Mouse (Mus musculus): ENCODE results near the gene Syndig1l. TPM values are rescaled to one million over a fixed set of nuclear protein-coding genes. Genes with fewer than 3 reads are reported as not detected.
A peak's percentile ranks its signal among the peaks of the same experiment; 100 is the strongest.

Syndig1l gene
- 0.09 and 0.16 TPM in 2 replicates for total RNA-seq (2012; rRNA removed)

DNA sequence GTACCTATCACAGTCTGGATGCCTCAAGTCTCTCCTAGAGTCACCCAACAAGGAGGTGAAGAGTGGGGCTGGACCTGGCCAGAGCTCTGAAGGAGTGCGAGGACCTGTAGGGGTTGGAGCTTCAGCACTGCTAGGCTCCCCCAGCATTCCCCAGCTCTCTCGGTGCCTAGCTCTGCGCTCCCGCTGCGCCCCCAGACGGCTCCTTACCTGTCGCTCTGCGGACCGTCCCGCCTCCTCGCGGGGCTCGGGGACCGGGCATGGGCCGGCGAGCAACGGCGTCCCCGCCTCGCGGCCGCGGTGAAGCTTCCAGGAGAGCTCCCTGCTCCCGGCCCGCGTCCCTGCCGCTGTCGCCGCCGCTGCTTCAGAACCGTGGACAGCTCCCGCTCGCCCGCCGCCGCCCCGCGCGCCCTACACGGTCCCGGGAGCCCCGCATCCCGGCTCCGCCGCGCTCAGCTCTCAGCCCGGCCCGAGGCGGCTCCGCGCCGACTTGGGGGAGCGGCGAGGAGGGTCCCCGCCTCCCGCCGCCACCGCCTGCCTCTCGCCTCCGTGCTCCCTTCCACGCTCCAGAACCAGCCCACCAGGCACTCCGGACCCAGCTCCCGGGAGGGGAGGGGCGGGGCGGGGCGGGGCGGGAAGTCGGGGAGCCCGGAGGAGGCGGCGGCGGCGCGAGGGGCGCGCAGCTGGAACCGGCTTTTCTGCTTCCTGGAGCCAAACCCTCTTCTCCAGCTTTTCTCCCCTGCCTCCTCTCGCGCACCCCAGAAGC is at the start of gene Syndig1l:
Gene Syndig1l (minus strand): TSS at position 513 of the 763 bp plus-strand sequence.
- Histone ChIP-seq H3K4me3 (ENCODE audit: insufficient read depth in 1 of 2, low read depth in 1 of 2, low read length in 2 of 2, poor library complexity in 1 of 2, severe bottlenecking in 1 of 2) (peak within 1 kb of the TSS; percentile 71 to 82), H3K36me3 (ENCODE audit: control insufficient read depth, insufficient read depth, low read length, poor library complexity, severe bottlenecking) (no peaks in the 10 kb centered on the region), H3K9me3 (ENCODE audit: control insufficient read depth, insufficient read depth, low read depth, low read length) (no peaks in the 10 kb centered on the region), H3K4me1 (ENCODE audit: control insufficient read depth in 2 of 2, insufficient read depth in 2 of 2, low read length in 2 of 2, poor library complexity in 1 of 2) (no peaks in the 10 kb centered on the region), H3K9ac (ENCODE audit: insufficient read depth, low read depth, low read length, poor library complexity, severe bottlenecking) (no peak within 1 kb of the TSS), H3K27ac (ENCODE audit: insufficient read depth, low read depth, low read length, poor library complexity, severe bottlenecking) (no peak within 1 kb of the TSS)
- in situ Hi-C loops (cut with MboI; ENCODE audit: low sequenced_read_pairs in 2 of 2, unreplicated experiment in 2 of 2), result no loop called here
- peak; percentile 40 for DNase-seq (ENCODE audit: low read depth, low spot score)
- TF ChIP-seq ZNF384 (IDR thresholded peaks at IDR 0.05; ENCODE audit: low read depth, low read length) (no peak), ZC3H11A (IDR thresholded peaks at IDR 0.05; ENCODE audit: borderline replicate concordance, low read depth, low read length) (no peak)

DNA sequence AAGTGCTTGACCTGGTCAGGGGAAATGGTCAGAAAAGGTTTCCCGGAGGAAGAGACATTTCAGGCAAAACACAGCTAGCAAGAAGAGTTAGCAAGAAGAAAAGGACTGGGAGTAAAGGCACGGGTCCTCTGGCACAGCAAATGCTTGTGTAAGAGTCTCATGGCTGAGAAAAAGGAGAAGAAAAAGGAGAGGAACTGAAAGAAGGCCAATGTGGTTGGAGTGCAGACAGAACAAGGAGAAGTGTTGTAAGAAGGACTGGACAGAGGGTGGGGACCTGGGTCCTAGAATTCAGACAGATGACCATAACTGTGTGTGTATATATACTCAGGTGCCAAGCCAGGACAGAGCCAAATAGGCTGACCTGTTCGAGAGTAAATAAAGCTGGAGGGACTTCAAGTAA is 49.5 kb upstream of the Syndig1l start:
- in situ Hi-C loops (cut with MboI; ENCODE audit: low sequenced_read_pairs in 2 of 2, unreplicated experiment in 2 of 2), result no loop called here
- no peak for DNase-seq (ENCODE audit: low read depth, low spot score)
- no peak overlapping the region for H3K27ac ChIP-seq (ENCODE audit: insufficient read depth, low read depth, low read length, poor library complexity, severe bottlenecking)
- no peak overlapping the region for H3K9ac ChIP-seq (ENCODE audit: insufficient read depth, low read depth, low read length, poor library complexity, severe bottlenecking)
- no peak for TF ChIP-seq MAFK (IDR thresholded peaks at IDR 0.05; ENCODE audit: insufficient read depth, low read depth, low read length)
- no peak for TF ChIP-seq HCFC1 (IDR thresholded peaks at IDR 0.05; ENCODE audit: borderline replicate concordance, insufficient read depth, low read length)
- no peaks in the 10 kb centered on the region for H3K9me3 ChIP-seq (ENCODE audit: control insufficient read depth, insufficient read depth, low read depth, low read length)
- no peak overlapping the region for H3K4me3 ChIP-seq (ENCODE audit: insufficient read depth in 1 of 2, low read depth in 1 of 2, low read length in 2 of 2, poor library complexity in 1 of 2, severe bottlenecking in 1 of 2)
- no peaks in the 10 kb centered on the region for H3K36me3 ChIP-seq (ENCODE audit: control insufficient read depth, insufficient read depth, low read length, poor library complexity, severe bottlenecking)
- peaks cover 0 to 3% of the 10 kb centered on the region in 2 experiments; a peak in 1 of 4 replicates for H3K4me1 ChIP-seq (ENCODE audit: control insufficient read depth in 2 of 2, insufficient read depth in 2 of 2, low read length in 2 of 2, poor library complexity in 1 of 2)

DNA sequence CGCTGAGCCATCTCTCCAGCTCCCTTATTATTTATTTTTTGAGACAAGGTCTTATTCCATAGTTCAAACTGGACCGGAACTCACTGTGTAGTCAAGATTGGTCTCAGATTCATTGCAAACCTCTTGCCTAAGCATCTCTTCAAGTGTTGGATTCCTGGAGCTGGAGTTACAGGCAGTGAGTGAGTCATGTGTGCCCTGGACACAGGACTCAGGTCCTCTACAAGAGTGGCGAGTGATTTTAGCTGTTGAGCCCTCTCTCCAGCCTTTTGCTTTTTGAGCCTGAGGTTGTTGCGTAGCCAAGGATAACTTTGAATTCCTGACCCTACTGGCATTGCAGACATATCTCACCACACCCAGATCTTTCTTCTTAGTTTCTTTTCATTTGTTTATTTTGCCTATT is 47.1 kb upstream of the Syndig1l start:
- no peak for DNase-seq (ENCODE audit: low read depth, low spot score)
- in situ Hi-C loops (cut with MboI; ENCODE audit: low sequenced_read_pairs in 2 of 2, unreplicated experiment in 2 of 2), result no loop called here

DNA sequence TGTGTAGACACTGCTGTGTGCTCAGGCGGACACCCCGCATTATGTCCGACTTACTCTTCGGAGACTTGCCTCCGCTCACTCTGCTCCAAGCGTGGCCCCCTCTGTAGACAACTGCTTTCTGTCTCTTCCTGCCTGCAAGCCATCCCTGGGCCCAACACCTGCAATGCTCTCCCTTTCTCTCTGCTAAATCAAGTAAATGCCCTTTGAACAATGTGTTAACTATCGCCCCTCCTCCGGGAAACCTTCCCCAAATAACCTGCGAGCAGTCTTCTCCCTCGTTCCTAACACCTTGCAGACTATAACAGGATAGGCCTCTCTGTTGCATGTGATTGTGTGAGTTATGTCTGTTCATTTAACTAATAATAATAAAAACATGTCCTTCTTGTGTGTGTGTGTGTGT is 44.9 kb upstream of the Syndig1l start:
- DNase-seq (ENCODE audit: low read depth, low spot score), result no peak
- Histone ChIP-seq H3K9ac (ENCODE audit: insufficient read depth, low read depth, low read length, poor library complexity, severe bottlenecking) (no peak overlapping the region), H3K4me3 (ENCODE audit: insufficient read depth in 1 of 2, low read depth in 1 of 2, low read length in 2 of 2, poor library complexity in 1 of 2, severe bottlenecking in 1 of 2) (no peak overlapping the region), H3K9me3 (ENCODE audit: control insufficient read depth, insufficient read depth, low read depth, low read length) (no peaks in the 10 kb centered on the region), H3K27ac (ENCODE audit: insufficient read depth, low read depth, low read length, poor library complexity, severe bottlenecking) (no peak overlapping the region), H3K4me1 (ENCODE audit: control insufficient read depth in 2 of 2, insufficient read depth in 2 of 2, low read length in 2 of 2, poor library complexity in 1 of 2) (peaks cover 0 to 3% of the 10 kb centered on the region in 2 experiments; a peak in 1 of 4 replicates), H3K36me3 (ENCODE audit: control insufficient read depth, insufficient read depth, low read length, poor library complexity, severe bottlenecking) (no peaks in the 10 kb centered on the region)
- in situ Hi-C loops (cut with MboI; ENCODE audit: low sequenced_read_pairs in 2 of 2, unreplicated experiment in 2 of 2), result no loop called here
- TF ChIP-seq ZC3H11A (IDR thresholded peaks at IDR 0.05; ENCODE audit: borderline replicate concordance, low read depth, low read length) (no peak), MAFK (IDR thresholded peaks at IDR 0.05; ENCODE audit: insufficient read depth, low read depth, low read length) (no peak), ZNF384 (IDR thresholded peaks at IDR 0.05; ENCODE audit: low read depth, low read length) (no peak), HCFC1 (IDR thresholded peaks at IDR 0.05; ENCODE audit: borderline replicate concordance, insufficient read depth, low read length) (no peak), CHD2 (IDR thresholded peaks at IDR 0.05; ENCODE audit: low read depth, low read length) (no peak)

More for the DNA sequence above, 47.1 kb upstream of the Syndig1l start:
- H3K9ac ChIP-seq (ENCODE audit: insufficient read depth, low read depth, low read length, poor library complexity, severe bottlenecking), result no peak overlapping the region
- no peak overlapping the region for H3K27ac ChIP-seq (ENCODE audit: insufficient read depth, low read depth, low read length, poor library complexity, severe bottlenecking)
- no peak overlapping the region for H3K4me3 ChIP-seq (ENCODE audit: insufficient read depth in 1 of 2, low read depth in 1 of 2, low read length in 2 of 2, poor library complexity in 1 of 2, severe bottlenecking in 1 of 2)
- H3K36me3 ChIP-seq (ENCODE audit: control insufficient read depth, insufficient read depth, low read length, poor library complexity, severe bottlenecking), result no peaks in the 10 kb centered on the region
- H3K4me1 ChIP-seq (ENCODE audit: control insufficient read depth in 2 of 2, insufficient read depth in 2 of 2, low read length in 2 of 2, poor library complexity in 1 of 2), result peaks cover 0 to 3% of the 10 kb centered on the region in 2 experiments; a peak in 1 of 4 replicates
- H3K9me3 ChIP-seq (ENCODE audit: control insufficient read depth, insufficient read depth, low read depth, low read length), result no peaks in the 10 kb centered on the region
- TF ChIP-seq CHD2 (IDR thresholded peaks at IDR 0.05; ENCODE audit: low read depth, low read length) (no peak), MAFK (IDR thresholded peaks at IDR 0.05; ENCODE audit: insufficient read depth, low read depth, low read length) (no peak)

DNA sequence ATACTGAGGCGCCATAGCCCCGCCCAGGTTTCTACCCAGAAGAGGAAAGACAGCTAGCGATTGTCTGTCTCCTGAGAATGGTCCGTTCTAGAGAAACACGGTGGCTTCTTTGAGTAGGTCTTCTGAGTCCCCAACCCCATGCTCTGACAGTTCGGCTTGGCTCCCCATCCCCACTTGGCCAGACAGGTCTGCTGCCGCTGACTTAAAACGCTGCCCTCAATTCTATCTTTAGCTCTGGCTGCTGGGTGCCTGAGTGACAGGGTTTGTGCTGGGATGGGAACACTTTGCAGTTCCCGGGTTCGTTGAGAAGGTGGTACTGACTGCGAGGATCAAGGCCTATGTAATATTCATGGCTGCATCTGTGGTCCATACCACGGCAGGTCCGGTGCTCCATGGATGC is 34.7 kb upstream of the Syndig1l start:
- H3K4me3 ChIP-seq (ENCODE audit: insufficient read depth in 1 of 2, low read depth in 1 of 2, low read length in 2 of 2, poor library complexity in 1 of 2, severe bottlenecking in 1 of 2), result no peak overlapping the region

More for the DNA sequence above, 34.7 kb upstream of the Syndig1l start:
- DNase-seq (ENCODE audit: low read depth, low spot score), result no peak
- Histone ChIP-seq H3K27ac (ENCODE audit: insufficient read depth, low read depth, low read length, poor library complexity, severe bottlenecking) (no peak overlapping the region), H3K36me3 (ENCODE audit: control insufficient read depth, insufficient read depth, low read length, poor library complexity, severe bottlenecking) (no peaks in the 10 kb centered on the region), H3K9ac (ENCODE audit: insufficient read depth, low read depth, low read length, poor library complexity, severe bottlenecking) (no peak overlapping the region), H3K4me1 (ENCODE audit: control insufficient read depth in 2 of 2, insufficient read depth in 2 of 2, low read length in 2 of 2, poor library complexity in 1 of 2) (peaks cover 0 to 7% of the 10 kb centered on the region in 2 experiments; a peak in 2 of 4 replicates), H3K9me3 (ENCODE audit: control insufficient read depth, insufficient read depth, low read depth, low read length) (no peaks in the 10 kb centered on the region)
- TF ChIP-seq CHD2 (IDR thresholded peaks at IDR 0.05; ENCODE audit: low read depth, low read length) (no peak), MAFK (IDR thresholded peaks at IDR 0.05; ENCODE audit: insufficient read depth, low read depth, low read length) (no peak), HCFC1 (IDR thresholded peaks at IDR 0.05; ENCODE audit: borderline replicate concordance, insufficient read depth, low read length) (no peak), ZNF384 (IDR thresholded peaks at IDR 0.05; ENCODE audit: low read depth, low read length) (no peak), ZC3H11A (IDR thresholded peaks at IDR 0.05; ENCODE audit: borderline replicate concordance, low read depth, low read length) (no peak)
- in situ Hi-C loops (cut with MboI; ENCODE audit: low sequenced_read_pairs in 2 of 2, unreplicated experiment in 2 of 2), result no loop called here

All from ES-E14 (cell line).